Mouse (Mus musculus) splenic B cell, adult 2 months (primary cell): ENCODE results near the gene Fam19a4.

Experiments
- DNase-seq: peaks from one replicate; pipeline ENCODE4 v3.0.0-alpha.2; 2011; ENCODE audit warnings: low read depth, low spot score
- H3K27me3 ChIP-seq: 2 replicates; pipeline ENCODE4 v1.6.1; 2012; ENCODE audit warnings: mild to moderate bottlenecking, low read length, moderate library complexity, mixed read lengths; ENCODE audit not compliant: control insufficient read depth, poor library complexity, insufficient read depth, severe bottlenecking
- H3K36me3 ChIP-seq: 2 replicates; pipeline ENCODE4 v1.6.1; 2012; ENCODE audit warnings: mild to moderate bottlenecking, low read length, moderate library complexity, mixed read lengths; ENCODE audit not compliant: control insufficient read depth, poor library complexity, insufficient read depth, severe bottlenecking

The Fam19a4 gene

GRCm38 (mm10) chr6:97060074-97060681 is at the start of gene Fam19a4:
Fam19a4 (minus strand) TSS chr6:97060413.
- no peak for DNase-seq
- H3K27me3 ChIP-seq = no peaks in the 10 kb centered on the region
- H3K36me3 ChIP-seq = no peaks in the 10 kb centered on the region

- no peaks in the 10 kb centered on the region for H3K27me3 ChIP-seq
- DNase-seq = peak; percentile 69
These were observed 46.6 kb upstream of the Fam19a4 start for GRCm38 (mm10) chr6:97106777-97107176.

DNA sequence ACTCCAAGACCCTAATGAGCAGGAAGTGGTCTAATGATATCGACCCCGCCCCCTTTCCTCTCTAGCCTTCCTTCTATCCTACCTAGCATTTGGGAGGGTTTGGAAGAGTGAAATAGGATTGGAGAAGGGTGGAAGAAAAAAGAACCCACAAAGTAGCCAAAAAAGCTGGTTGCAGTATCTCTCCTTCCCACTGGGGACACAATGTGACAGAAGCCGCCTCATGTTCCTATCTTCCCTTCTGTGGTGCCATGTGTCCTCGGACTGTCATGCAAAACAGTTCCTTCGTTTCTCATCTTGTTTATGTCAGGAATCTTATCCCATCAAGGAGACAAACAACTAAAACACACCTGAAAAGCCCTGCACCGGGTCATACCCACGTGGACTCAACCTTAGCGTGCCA is 45.9 kb upstream of the Fam19a4 start:
- Histone ChIP-seq H3K36me3 (no peaks in the 10 kb centered on the region), H3K27me3 (no peaks in the 10 kb centered on the region)
- DNase-seq = no peak

More at GRCm38 (mm10) chr6:97106777-97107176, 46.6 kb upstream of the Fam19a4 start:
- 0 out of 2 replicates have a peak, but pooled peaks cover 3% of the 10 kb centered on the region for H3K36me3 ChIP-seq

DNA sequence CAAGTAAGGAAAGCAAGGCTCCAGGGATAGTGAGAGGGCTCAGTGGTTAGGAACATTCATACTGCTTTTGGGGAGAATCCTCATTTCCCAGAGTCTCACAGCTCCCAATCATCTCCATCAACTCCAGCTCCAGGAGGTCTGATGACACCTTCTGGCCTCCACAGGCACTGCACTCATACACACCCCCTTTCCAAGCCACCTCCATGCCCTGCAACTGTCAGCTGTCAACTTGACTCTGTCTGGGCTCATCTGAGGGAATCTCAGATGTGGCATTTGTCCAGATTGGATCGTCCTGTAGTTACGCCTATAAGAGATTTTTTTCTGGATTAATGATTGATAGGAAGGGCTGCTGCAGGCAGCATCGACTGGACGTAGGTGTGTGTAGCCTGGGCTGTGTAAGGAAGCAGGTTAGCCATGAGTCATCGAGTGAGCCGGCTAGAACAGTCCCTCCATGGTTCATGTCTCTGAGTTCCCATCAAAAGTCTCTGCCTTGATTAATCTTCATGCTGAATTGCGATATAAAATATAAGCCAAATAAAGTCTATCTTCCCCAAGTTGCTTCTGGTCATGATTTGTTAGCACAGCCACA is 44.1 kb upstream of the Fam19a4 start:
- no peak for DNase-seq

GRCm38 (mm10) chr6:97101958-97102702 is 41.9 kb upstream of the Fam19a4 start:
- H3K36me3 ChIP-seq = no peaks in the 10 kb centered on the region
- DNase-seq = no peak
- H3K27me3 ChIP-seq = no peaks in the 10 kb centered on the region

More for the DNA sequence above, 44.1 kb upstream of the Fam19a4 start:
- Histone ChIP-seq H3K27me3 (no peaks in the 10 kb centered on the region), H3K36me3 (no peaks in the 10 kb centered on the region)

DNA sequence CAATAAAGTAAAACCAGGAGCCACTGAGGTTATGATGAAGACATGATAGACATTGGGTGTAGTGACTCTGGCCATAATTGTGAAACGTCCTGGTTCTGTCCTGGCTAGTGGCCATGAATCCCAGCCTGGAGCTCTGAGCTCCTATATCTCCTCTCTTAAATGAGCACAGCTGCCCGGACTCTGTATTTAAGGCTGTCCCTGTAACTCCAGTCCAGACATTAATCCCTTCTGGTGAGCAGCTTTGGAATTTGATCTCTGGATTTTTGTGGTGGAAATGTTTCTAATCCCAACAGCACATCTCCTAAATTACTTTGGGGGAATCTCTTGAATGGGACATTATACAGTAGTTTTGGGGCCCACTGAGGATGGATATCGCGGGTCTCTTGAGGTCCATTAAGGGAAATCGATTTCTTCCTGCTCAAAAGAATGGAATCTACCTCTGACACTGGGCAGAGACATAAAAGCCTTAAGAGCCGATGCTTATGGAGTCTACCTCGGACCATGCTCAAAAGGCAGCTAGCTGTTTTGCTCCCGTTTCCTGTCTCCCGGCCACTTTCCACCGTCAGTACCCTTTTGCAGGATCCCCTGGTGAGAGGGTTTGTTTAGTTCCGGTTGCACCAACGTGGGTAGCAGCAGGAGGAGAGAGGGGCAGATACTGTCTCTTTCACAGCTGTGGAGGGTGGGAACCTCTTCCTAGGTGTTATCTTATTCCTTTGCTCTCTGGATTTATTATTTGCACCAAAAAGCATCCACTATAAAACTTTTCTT is 41.2 kb upstream of the Fam19a4 start:
- Histone ChIP-seq H3K27me3 (no peaks in the 10 kb centered on the region), H3K36me3 (no peaks in the 10 kb centered on the region)
- no peak for DNase-seq

DNA sequence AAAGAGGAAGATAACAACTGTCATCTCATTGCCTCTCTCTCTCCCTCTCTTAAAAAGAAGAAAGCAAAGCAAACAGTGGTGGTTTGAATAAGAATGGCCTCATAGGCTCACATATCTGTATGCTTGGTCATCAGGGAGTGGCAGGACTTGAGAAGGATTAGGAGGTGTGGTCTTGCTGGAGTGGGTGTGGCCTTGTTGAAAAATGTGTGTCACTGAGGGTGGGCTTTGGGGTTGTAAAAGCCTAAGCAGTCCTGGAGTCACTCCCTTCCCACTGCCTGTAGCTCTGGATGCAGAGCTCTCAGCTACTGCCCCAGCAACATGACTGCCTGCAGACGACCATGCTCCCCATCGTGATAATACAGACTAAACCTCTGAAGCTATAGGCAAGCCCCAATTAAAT is 22.1 kb upstream of the Fam19a4 start:
- no peak for DNase-seq

GRCm38 (mm10) chr6:97080016-97080415 is 19.8 kb upstream of the Fam19a4 start:
- H3K36me3 ChIP-seq = no peaks in the 10 kb centered on the region
- no peaks in the 10 kb centered on the region for H3K27me3 ChIP-seq
- DNase-seq = no peak

More for the DNA sequence above, 22.1 kb upstream of the Fam19a4 start:
- Histone ChIP-seq H3K27me3 (no peaks in the 10 kb centered on the region), H3K36me3 (no peaks in the 10 kb centered on the region)

DNA sequence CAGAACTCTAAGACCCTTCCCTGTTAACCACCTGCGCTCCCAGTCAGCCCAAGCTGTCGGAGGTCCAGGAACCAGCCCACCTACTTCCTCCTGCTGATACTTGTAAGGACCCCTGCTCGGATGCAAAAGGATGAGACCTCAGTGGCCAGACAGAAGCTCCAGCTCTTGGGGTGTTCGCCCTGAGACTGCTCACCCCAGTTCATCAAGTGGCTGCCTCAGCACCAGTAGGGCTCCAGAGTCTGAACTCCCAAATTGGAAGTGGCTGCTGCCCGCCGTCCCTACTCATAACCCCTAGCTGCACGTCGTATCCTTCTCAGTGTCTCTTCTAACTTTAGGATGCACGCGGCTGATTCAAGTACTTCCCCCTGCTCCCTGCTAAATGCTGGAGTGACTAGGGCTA is 614 bp downstream of the Fam19a4 start:
- H3K27me3 ChIP-seq = no peaks in the 10 kb centered on the region; the same call in 1 of the 2 replicates
- DNase-seq = no peak
- no peaks in the 10 kb centered on the region for H3K36me3 ChIP-seq

DNA sequence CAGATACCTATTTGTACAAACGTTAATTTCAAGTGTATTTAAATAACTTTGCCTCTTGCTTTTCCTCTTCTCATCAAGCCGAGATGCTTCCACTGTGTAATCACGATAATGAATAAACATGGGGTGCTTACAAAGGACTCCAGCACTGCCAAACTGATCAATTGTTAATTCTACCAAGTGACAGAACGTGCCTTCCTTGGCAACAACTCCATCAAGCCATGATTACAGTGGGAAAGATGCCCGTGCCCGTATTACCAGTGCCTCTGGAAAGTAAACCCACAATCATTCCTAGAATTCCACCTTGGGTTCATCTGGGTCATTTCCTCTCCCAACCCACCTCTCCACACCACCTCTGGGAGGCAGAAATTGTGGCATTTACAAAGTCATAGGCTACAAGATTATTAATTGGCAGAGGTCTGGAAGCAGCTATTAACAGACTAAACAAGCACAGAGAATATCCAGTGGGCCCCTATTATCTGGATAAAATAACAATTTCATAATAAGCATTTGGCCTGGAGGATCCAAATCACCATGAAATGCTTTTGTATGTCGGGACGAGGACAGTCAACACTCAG is 7.9 kb downstream of the Fam19a4 start:
- Histone ChIP-seq H3K36me3 (no peaks in the 10 kb centered on the region), H3K27me3 (no peaks in the 10 kb centered on the region; the same call in 1 of the 2 replicates)
- no peak for DNase-seq

DNA sequence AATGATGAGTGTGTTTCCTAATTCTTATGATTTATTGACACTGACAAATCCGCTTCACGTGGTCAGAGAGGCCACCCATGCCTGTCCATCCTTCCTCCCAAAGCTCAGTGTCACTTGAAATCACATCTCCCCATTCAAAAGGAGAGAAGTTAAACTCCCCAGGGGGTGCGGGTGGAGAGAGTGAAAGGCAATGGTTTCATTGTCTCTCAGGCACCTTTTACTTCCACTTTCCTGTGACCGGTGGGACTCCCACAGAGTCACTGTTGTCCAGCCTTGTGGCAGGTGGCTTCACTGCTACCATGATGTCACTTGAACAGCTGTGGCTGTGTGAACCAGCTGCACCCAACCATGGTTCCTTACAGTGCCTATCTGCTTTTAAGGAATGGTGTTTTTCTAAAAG is 11.8 kb downstream of the Fam19a4 start:
- DNase-seq = peak; percentile 6
- H3K36me3 ChIP-seq = no peaks in the 10 kb centered on the region
- H3K27me3 ChIP-seq = no peaks in the 10 kb centered on the region

DNA sequence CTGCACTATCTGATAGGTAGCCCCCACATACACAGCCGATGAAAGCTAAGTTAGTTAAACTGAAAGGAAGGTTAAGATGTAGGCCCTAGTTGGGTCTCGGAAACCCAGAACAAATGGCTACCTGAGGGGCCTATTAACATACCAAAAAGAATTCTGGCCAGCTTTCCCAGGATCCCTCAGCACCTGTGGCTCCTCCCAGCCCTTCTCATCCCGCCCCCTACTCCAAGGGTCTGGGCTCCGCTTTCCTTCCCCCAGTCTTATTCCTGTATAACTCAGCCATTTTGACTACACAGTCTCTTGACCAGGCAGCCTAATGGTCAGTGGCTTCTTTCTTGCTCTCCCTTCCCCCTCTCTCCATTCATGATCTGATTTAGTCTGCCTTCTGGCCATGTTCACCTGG is 13.7 kb downstream of the Fam19a4 start:
- H3K27me3 ChIP-seq = no peaks in the 10 kb centered on the region
- no peaks in the 10 kb centered on the region for H3K36me3 ChIP-seq
- no peak for DNase-seq

- DNase-seq = no peak
- H3K36me3 ChIP-seq = no peaks in the 10 kb centered on the region
- H3K27me3 ChIP-seq = no peaks in the 10 kb centered on the region
These were observed 33.0 kb downstream of the Fam19a4 start for GRCm38 (mm10) chr6:97027110-97027677.

DNA sequence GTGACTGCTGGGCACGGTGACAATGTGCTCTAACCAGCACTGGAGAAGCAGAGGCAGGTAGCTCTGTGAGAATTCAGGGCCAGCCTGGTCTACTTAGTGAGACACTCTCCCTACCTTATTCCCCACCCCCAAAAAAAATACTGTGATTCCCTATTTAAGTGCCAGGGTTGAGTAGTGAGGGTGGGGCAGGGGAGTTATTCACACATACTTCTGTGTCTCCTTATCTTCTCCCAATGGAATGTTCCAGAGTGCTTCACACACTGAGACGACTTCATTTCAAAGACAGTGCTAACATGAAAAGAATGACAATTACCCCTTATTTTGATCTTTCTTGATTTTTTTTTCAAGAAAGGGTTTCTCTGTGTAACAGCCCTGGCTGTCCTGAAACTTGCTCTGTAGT is 40.9 kb downstream of the Fam19a4 start:
- no peaks in the 10 kb centered on the region for H3K27me3 ChIP-seq
- no peaks in the 10 kb centered on the region for H3K36me3 ChIP-seq
- no peak for DNase-seq
